ENCODE assay signal across 15 mouse cellular contexts in genomic region chr1:19269596-19269995, GRCm38 (mm10).
"Had no signal": no experiment of that assay in that cellular context is flagged by ENCODE, and none has a peak within 500 bp of the region (broad histone marks: within the 10 kb centered on the region; RNA-seq: fewer than 3 reads in every experiment).

No protein-coding gene starts in this region.

- H3K27me3 ChIP-seq: neural tube, embryonic 15.5 days; stomach, embryonic 15.5 days had no signal

- H3K9me3 ChIP-seq: neural tube, embryonic 15.5 days; stomach, embryonic 15.5 days had no signal

- H3K36me3 ChIP-seq: neural tube, embryonic 15.5 days; stomach, embryonic 15.5 days had no signal

- H3K4me1 ChIP-seq: neural tube, embryonic 15.5 days; stomach, embryonic 15.5 days had no signal

- H3K9ac ChIP-seq: neural tube, embryonic 15.5 days; stomach, embryonic 15.5 days had no signal

- DNase-seq: retina, postnatal 1 day; right cerebral cortex, adult 18-20 months; right cerebral cortex, postnatal 14 days; right cerebral cortex, postnatal 25 days; right cerebral cortex, postnatal 4 days; spleen, adult 18-20 months; thymus, adult 18-20 months; thymus, adult 2 months; thymus, postnatal 14 days; thymus, postnatal 25 days; thymus, postnatal 36 days; thymus, postnatal 4 days had no signal

- H3K4me3 ChIP-seq: neural tube, embryonic 15.5 days; stomach, embryonic 15.5 days had no signal

- H3K4me2 ChIP-seq: neural tube, embryonic 15.5 days; stomach, embryonic 15.5 days had no signal

- H3K27ac ChIP-seq: neural tube, embryonic 15.5 days; stomach, embryonic 15.5 days; stomach, postnatal 0 days had no signal
